Mouse (Mus musculus): ENCODE results near the gene Ptp4a2.
A peak's percentile ranks its signal among the peaks of the same experiment; 100 is the strongest.
"Not testable (repeated sequence)": the region's sequence is repeated elsewhere in the genome, so short reads cannot be mapped to it uniquely, and the experiment has no call there.

DNA sequence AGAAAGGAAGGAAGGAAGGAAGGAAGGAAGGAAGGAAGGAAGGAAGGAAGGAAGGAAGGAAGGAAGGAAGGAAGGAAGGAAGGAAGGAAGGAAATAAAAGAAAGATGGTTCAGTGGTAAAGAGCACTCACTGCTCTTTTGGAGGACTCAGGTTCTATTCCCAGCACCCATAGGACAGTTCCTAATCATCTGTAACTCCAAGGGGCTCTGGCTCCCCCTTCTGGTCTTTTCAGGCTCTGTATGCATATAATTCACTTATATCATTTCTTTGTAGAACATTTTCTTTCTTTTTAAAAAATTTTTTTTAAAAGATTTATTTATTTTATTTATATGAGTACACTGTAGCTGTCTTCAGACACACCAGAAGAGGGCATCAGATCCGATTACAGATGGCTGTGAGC lies 48.5 kb upstream of the Ptp4a2 start:
- TF ChIP-seq EP300, POLR2A (IDR thresholded peaks at IDR 0.05; ENCODE audit: insufficient read depth, low read depth, low read length): not testable (repeated sequence)
- TF ChIP-seq CTCF (IDR thresholded peaks at IDR 0.05) = peak; percentile 37

Measured in heart, adult 2 months (tissue).